Mouse (Mus musculus) thymus, adult 18-20 months (tissue): Measurements from ENCODE around the gene Btbd17.

Experiments used
- DNase-seq, 2 experiments: peaks; one replicate each; pipeline ENCODE4 v3.0.0; 2022; ENCODE audit warnings: mixed read lengths in 2 of 2

Btbd17 gene

GRCm38 (mm10) chr11:114802540-114803267 is 7.0 kb upstream of the Btbd17 start:
- DNase-seq, result no peak

GRCm38 (mm10) chr11:114801906-114802305 is 6.2 kb upstream of the Btbd17 start:
- no peak for DNase-seq

GRCm38 (mm10) chr11:114798624-114799023 is 2.9 kb upstream of the Btbd17 start, which contains the start of gene Gpr142:
Gene Gpr142 (plus strand): TSS chr11:114798924.
- DNase-seq, result no peak

- DNase-seq, result no peak
These were observed 2.2 kb upstream of the Btbd17 start for GRCm38 (mm10) chr11:114797981-114798380.

GRCm38 (mm10) chr11:114797176-114797575 is 1.4 kb upstream of the Btbd17 start:
- no peak for DNase-seq

GRCm38 (mm10) chr11:114795231-114795746 is 456 bp downstream of the Btbd17 start:
- no peak for DNase-seq

- DNase-seq, result no peak
These were observed 1.1 kb downstream of the Btbd17 start for GRCm38 (mm10) chr11:114794691-114795090.

- DNase-seq, result no peak
These were observed 1.7 kb downstream of the Btbd17 start for GRCm38 (mm10) chr11:114793868-114794545.

- DNase-seq, result no peak
These were observed 2.7 kb downstream of the Btbd17 start for GRCm38 (mm10) chr11:114792931-114793494.

GRCm38 (mm10) chr11:114791891-114792411 is 3.8 kb downstream of the Btbd17 start:
- DNase-seq, result no peak

GRCm38 (mm10) chr11:114791351-114791889 is 4.3 kb downstream of the Btbd17 start:
- no peak for DNase-seq

GRCm38 (mm10) chr11:114790841-114791240 is 4.9 kb downstream of the Btbd17 start:
- no peak for DNase-seq

- DNase-seq, result no peak
These were observed 5.6 kb downstream of the Btbd17 start for GRCm38 (mm10) chr11:114790171-114790570.

- DNase-seq, result no peak
These were observed 6.0 kb downstream of the Btbd17 start for GRCm38 (mm10) chr11:114789716-114790115.

GRCm38 (mm10) chr11:114789061-114789714 is 6.6 kb downstream of the Btbd17 start:
- peak; percentile 21 to 36 for DNase-seq

- DNase-seq, result no peak
These were observed 8.1 kb downstream of the Btbd17 start for GRCm38 (mm10) chr11:114787611-114788010.

GRCm38 (mm10) chr11:114786326-114786725 is 9.4 kb downstream of the Btbd17 start:
- no peak for DNase-seq

- no peak for DNase-seq
These were observed 9.9 kb downstream of the Btbd17 start for GRCm38 (mm10) chr11:114785892-114786291.

GRCm38 (mm10) chr11:114780076-114780475 is 15.7 kb downstream of the Btbd17 start:
- no peak for DNase-seq

GRCm38 (mm10) chr11:114771896-114772295 is 23.8 kb downstream of the Btbd17 start:
- no peak for DNase-seq

GRCm38 (mm10) chr11:114769911-114770310 is 25.8 kb downstream of the Btbd17 start:
- no peak for DNase-seq
